Mouse (Mus musculus) mature B cell (primary cell): ENCODE results near the gene Olfr549.

Experiments used
- in situ Hi-C: fragments of 300-500 bp; cut with MboI; formaldehyde crosslinking; loops from 2 replicates; pipeline ENCODE4 v1.14.3; 2019

Gene Olfr549

GRCm38 (mm10) chr7:102549570-102549969 lies at the start of gene Olfr549:
Olfr549 (plus strand) TSS chr7:102549870.
- in situ Hi-C loops, result no loop called here

DNA sequence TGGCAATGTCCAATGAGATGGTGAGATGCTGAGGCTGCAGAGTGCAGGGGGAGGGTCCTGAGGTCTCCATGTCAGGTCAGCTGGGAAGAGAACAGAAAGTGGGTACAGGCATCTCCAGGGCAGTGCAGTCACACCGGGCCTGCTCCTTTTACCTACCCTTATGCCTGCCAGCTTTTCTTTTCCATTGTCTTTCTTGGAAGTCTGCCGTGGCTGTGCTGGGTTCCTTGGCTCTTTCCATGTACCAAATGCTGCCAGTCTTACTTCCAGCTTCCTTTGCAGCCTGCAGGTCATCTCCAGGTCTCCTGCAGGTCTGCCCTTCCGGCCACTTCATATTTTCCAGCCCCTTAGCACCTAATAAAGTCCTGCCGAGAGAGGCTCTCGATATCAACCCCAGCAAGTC lies 47.7 kb upstream of the Olfr549 start:
- in situ Hi-C loops, result loop anchor here (10.0 to 25.0 kb wide), 2 partner anchors 133 to 410 kb away; partner anchors contain the start of genes Olfr554, Olfr571 and Olfr572

- in situ Hi-C loops, result loop anchor here (10.0 to 25.0 kb wide), 2 partner anchors 128 to 405 kb away; partner anchors contain the start of genes Olfr554, Olfr571 and Olfr572
Observed at GRCm38 (mm10) chr7:102506848-102507247, 42.8 kb upstream of the Olfr549 start.

- in situ Hi-C loops, result loop anchor here (10.0 to 25.0 kb wide), 2 partner anchors 127 to 404 kb away; partner anchors contain the start of genes Olfr554, Olfr571 and Olfr572
Observed at GRCm38 (mm10) chr7:102508066-102508465, 41.6 kb upstream of the Olfr549 start.

DNA sequence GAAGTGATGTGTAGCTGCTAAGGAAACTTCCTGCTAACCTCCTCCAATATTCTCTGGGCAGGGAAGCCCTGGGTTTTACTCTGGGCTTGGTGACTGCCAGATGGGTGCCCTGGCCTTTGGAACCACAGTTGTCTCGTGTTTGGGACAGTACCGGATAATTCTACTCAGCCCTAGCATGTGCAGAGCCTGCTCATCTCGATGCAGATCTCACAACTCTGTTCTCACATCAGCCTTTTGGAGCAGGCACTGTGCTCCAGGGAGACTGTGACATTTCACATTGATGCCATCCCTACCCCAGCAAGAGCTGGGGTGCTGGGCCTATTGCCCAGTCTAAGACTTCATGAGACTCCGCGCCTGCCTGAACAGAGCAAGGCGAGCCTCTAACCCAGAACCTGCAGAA lies 41.0 kb upstream of the Olfr549 start:
- in situ Hi-C loops, result loop anchor here (10.0 to 25.0 kb wide), 2 partner anchors 126 to 404 kb away; partner anchors contain the start of genes Olfr554, Olfr571 and Olfr572

- in situ Hi-C loops, result loop anchor here (10.0 to 25.0 kb wide), 2 partner anchors 125 to 403 kb away; partner anchors contain the start of genes Olfr554, Olfr571 and Olfr572
Observed at GRCm38 (mm10) chr7:102509726-102510125, 39.9 kb upstream of the Olfr549 start.

DNA sequence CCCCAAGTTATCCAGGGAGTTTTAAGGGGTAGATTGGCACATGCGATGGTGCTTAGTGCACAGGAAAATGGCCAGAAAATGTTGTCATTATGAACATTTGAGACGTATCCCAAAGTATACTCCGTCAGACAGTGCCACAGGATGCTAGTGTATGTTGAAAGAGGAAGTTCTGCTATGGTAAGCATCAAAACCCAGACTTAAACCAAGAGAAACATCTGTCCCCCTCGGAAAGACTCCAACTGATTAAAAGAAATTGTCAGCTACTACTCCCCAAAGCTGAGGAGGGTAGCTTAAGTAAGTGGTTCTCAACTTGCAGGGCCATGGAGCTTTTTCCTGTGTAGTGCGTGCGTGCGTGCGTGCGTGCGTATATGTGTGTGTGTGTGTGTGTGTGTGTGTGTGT lies 37.7 kb upstream of the Olfr549 start:
- in situ Hi-C loops, result loop anchor here (25.0 kb wide), 1 partner anchor 400 kb away; the partner anchor contains the start of genes Olfr571 and Olfr572

DNA sequence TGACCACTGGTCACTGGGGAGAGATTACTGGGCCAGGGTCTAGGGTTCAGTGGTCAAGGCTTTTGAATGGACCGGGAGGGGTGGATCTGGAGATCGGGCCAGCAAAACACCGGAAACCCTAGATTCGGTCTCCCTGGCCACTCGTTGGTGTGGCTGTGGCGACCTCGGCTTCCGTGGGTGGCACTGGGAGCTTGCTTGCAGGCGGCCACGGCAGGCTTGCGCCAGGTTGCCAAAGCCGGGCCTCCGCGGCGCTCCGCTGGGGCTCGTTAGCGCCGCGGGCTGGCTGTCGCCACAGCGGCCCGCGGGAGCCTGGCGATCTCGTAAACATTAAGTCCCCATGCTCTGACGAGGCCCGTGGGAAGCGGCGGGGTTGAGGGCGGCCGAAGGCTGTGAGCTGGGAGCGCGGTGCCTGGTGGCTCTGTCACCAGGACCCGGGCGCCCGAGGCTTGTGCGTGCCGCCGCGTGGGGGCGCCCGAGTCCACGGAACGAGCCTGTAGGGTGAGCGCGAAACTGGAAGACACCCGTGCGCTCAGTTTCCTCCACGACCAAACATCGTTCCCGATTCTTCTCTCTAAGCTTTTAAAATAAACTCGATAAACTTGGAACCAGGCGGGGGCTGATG lies 36.7 kb upstream of the Olfr549 start:
- in situ Hi-C loops, result loop anchor here (25.0 kb wide), 1 partner anchor 399 kb away; the partner anchor contains the start of genes Olfr571 and Olfr572

GRCm38 (mm10) chr7:102514144-102514543 lies 35.5 kb upstream of the Olfr549 start:
- in situ Hi-C loops, result loop anchor here (25.0 kb wide), 1 partner anchor 398 kb away; the partner anchor contains the start of genes Olfr571 and Olfr572

- in situ Hi-C loops, result loop anchor here (25.0 kb wide), 1 partner anchor 396 kb away; the partner anchor contains the start of genes Olfr571 and Olfr572
Observed at GRCm38 (mm10) chr7:102516261-102517050, 33.2 kb upstream of the Olfr549 start.

- in situ Hi-C loops, result loop anchor here (25.0 kb wide), 1 partner anchor 395 kb away; the partner anchor contains the start of genes Olfr571 and Olfr572
Observed at GRCm38 (mm10) chr7:102517051-102517335, 32.7 kb upstream of the Olfr549 start.

DNA sequence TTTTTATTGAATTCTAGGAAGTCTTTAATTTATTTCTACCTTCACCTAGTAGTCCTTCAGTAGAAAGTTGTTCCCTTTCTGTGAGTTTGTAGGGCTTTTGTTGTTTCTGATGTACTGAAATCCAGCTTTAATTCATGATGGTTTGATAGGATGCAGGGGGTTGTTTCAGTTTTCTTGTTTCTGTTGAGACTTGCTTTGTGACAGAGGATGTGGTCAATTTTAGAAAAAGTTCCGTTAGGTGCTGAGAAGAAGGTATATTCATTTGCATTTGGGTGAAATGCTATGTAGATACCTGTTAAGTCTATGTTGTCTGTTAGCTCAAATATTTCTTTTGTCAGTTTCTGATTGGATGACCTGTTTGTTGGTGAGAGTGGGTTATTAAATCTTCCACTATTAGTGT lies 20.6 kb upstream of the Olfr549 start:
- in situ Hi-C loops, result no loop called here

DNA sequence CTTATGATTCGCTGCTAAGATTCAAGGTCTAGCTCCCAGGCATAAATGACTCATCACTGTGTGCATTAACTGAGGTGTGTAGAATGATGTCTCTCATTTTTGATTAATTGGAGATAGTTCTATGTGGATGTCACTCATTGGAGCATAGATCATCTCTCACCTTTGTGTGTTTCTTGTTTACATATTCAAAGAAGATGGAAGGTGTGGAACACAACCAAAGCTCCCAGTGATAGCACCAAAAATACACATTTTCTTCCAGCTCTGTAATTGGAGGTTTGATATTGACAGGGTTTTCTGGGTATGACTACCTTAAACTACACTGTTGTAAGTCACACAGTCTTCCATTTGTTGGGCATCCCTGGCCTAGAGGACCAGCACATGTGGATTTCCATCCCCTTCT lies 15.2 kb upstream of the Olfr549 start, which contains the start of gene Olfr547:
Gene Olfr547 (plus strand): TSS at position 301 of the 400 bp plus-strand sequence.
- in situ Hi-C loops, result no loop called here

- in situ Hi-C loops, result no loop called here
Observed at GRCm38 (mm10) chr7:102540596-102540995, 9.1 kb upstream of the Olfr549 start, which contains the start of gene Olfr548-ps1. Olfr548-ps1 (plus strand) TSS chr7:102540896.

DNA sequence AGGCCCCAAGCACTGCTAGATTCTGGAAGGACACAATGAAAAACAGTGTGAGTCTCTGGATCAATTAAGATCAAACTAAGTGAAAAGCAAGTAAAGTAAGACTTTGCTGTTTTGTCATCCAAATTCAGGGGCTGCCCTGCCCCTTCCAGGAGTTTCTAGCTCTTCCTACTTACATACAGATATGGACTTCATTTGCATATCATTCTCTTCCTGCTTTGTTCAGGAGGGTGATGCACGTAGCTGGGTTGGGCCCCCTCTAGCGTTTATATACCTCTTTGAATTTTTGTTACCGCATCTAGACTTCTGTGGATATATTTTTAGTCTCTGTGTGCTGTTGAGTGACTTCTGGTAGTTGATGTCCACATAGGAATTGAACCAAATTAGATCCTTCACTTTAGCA lies 8.4 kb upstream of the Olfr549 start:
- in situ Hi-C loops, result no loop called here

DNA sequence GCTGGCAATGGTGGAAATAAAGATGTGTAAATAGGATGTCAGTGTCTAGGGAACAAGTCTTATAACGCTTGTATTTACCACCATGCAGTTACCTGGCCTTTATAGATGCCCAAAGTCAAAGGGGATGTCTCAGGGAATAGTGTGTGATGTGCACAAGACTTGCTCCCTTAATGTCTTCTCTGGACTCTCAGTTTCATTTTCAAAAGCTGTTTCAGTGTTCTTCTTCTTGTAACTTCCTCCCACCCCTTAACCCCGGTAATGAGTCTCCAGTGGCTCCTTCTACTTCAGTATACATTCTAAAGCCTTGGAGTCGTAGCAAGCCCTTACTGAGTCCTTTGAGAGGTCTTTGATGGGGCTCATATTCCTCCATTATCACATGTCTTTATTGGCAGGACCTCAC lies 3.6 kb downstream of the Olfr549 start:
- in situ Hi-C loops, result no loop called here

- in situ Hi-C loops, result no loop called here
Observed at GRCm38 (mm10) chr7:102564999-102565997, 15.6 kb downstream of the Olfr549 start, which contains the start of gene Trim21. Trim21 (minus strand) TSS chr7:102565486.

DNA sequence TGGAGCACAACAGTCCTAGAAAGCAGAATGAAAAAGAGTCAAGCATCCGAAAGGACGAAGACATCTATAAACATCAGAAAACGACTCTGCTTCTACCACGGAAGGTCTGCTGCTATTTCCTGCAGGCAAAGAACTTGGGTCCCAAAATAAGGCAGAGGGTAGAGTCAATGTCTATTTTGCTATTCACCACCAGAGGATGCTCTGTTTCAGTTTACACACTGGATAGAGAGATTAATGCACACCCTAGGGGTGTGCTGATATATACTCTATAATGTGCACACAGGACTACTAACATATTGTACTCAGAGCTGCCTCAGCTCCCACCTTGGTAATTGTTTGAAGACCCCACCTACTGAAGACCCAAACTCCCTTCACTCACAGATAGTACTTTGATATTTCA lies 16.5 kb downstream of the Olfr549 start:
- in situ Hi-C loops, result no loop called here

DNA sequence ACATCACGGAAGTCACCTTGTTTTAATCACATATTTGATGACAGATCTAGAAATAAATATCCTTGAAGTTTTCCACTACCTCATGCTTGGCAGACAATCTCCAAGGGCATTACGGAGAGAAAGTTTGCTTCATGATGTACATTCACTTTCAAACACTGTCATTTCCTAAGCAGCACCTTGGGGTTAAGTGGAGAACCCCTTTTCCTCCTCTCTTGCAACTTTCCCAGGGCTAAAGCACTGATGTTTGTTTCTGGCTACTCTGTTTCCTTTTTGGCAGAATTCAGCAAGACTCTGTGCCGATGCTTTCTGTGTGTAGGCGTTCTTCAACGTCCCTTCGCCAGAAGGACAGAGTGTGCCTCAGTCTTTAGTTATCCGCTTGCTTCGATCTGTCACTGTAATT lies 21.5 kb downstream of the Olfr549 start, which contains the start of gene Olfr550:
Gene Olfr550 (plus strand): TSS at position 301 of the 400 bp plus-strand sequence.
- in situ Hi-C loops, result no loop called here

GRCm38 (mm10) chr7:102573174-102573830 lies 23.6 kb downstream of the Olfr549 start:
- in situ Hi-C loops, result no loop called here
